Mouse (Mus musculus) MEL (cell line): ENCODE data around the gene Ltb4r2. TPM values are rescaled to one million over a fixed set of nuclear protein-coding genes. Genes with fewer than 3 reads are reported as not detected.

Experiments
- DNase-seq: peaks from one replicate; pipeline ENCODE4 v3.0.0; 2011; ENCODE audit warnings: low read depth, low spot score
- H3K27ac ChIP-seq: 2 replicates; pipeline ENCODE4 v1.5.1; 2012; ENCODE audit warnings: low read depth, mild to moderate bottlenecking, control low read depth, low read length, moderate library complexity; ENCODE audit not compliant: control insufficient read depth
- H3K27me3 ChIP-seq, 2 experiments: fragments of 150-350 bp in 1 of 2; sonication (generic) in 1 of 2; 2 replicates each; pipeline ENCODE4 v1.6.1; 2012; ENCODE audit warnings: low read length in 2 of 2, mild to moderate bottlenecking in 2 of 2, improper control_type of control experiment in 1 of 2, moderate library complexity in 1 of 2; ENCODE audit not compliant: insufficient read depth in 2 of 2, control insufficient read depth in 1 of 2
- H3K36me3 ChIP-seq, 2 experiments: 2 replicates each; pipeline ENCODE4 v1.6.1; 2012 to 2014; ENCODE audit warnings: low read length in 2 of 2, improper control_type of control experiment in 1 of 2, inconsistent platforms in 1 of 2, mild to moderate bottlenecking in 1 of 2; ENCODE audit not compliant: insufficient read depth in 2 of 2, control insufficient read depth in 1 of 2
- H3K4me1 ChIP-seq, 2 experiments: fragments of 150-350 bp in 1 of 2; sonication (generic) in 1 of 2; 2 replicates each; pipeline ENCODE4 v1.6.1; 2012; ENCODE audit warnings: low read length in 2 of 2, improper control_type of control experiment in 1 of 2, mild to moderate bottlenecking in 1 of 2; ENCODE audit not compliant: insufficient read depth in 2 of 2, control insufficient read depth in 1 of 2
- H3K4me3 ChIP-seq, 2 experiments: fragments of 150-350 bp in 1 of 2; sonication (generic) in 1 of 2; 2 replicates each; pipeline ENCODE4 v1.5.1; 2012; ENCODE audit warnings: low read depth in 2 of 2, low read length in 2 of 2, mild to moderate bottlenecking in 2 of 2, moderate library complexity in 2 of 2, control low read depth in 1 of 2, improper control_type of control experiment in 1 of 2; ENCODE audit not compliant: control insufficient read depth in 1 of 2, insufficient read depth in 1 of 2
- H3K79me2 ChIP-seq: 2 replicates; pipeline ENCODE4 v1.6.1; 2012; ENCODE audit warnings: mild to moderate bottlenecking, low read length, moderate library complexity; ENCODE audit not compliant: control insufficient read depth, poor library complexity, insufficient read depth
- H3K9ac ChIP-seq: 2 replicates; pipeline ENCODE4 v1.6.1; 2012; ENCODE audit warnings: low read depth, mild to moderate bottlenecking, control low read depth, low read length, moderate library complexity; ENCODE audit not compliant: control insufficient read depth, poor library complexity, severe bottlenecking
- H3K9me3 ChIP-seq: fragments of 150-350 bp; sonication (generic); replicated peaks from 2 replicates; pipeline ENCODE4 v1.6.1; 2012; ENCODE audit warnings: mild to moderate bottlenecking, low read length, improper control_type of control experiment, moderate library complexity; ENCODE audit not compliant: insufficient read depth
- ELF1 ChIP-seq: IDR thresholded peaks from 2 replicates; pipeline ENCODE4 v1.6.1; 2014; ENCODE audit warnings: low read depth, mild to moderate bottlenecking, inconsistent platforms, low read length, improper control_type of control experiment, moderate library complexity
- EP300 ChIP-seq, 2 experiments: IDR thresholded peaks; 2 replicates each; pipeline ENCODE4 v1.6.1; 2011; ENCODE audit warnings: improper control_type of control experiment in 2 of 2, low read length in 2 of 2, low read depth in 1 of 2, mild to moderate bottlenecking in 1 of 2
- HCFC1 ChIP-seq: IDR thresholded peaks from 2 replicates; pipeline ENCODE4 v1.6.1; 2012; ENCODE audit warnings: low read depth, mild to moderate bottlenecking, inconsistent platforms, low read length, improper control_type of control experiment, moderate library complexity
- JUND ChIP-seq: IDR thresholded peaks from 2 replicates; pipeline ENCODE4 v1.6.1; 2011; ENCODE audit warnings: low read depth, mild to moderate bottlenecking, improper control_type of control experiment, low read length
- MAFK ChIP-seq: IDR thresholded peaks from 2 replicates; pipeline ENCODE4 v1.6.1; 2011; ENCODE audit warnings: low read depth, mild to moderate bottlenecking, low read length, improper control_type of control experiment, borderline replicate concordance
- MXI1 ChIP-seq: IDR thresholded peaks from 2 replicates; pipeline ENCODE4 v1.6.1; 2011; ENCODE audit warnings: mild to moderate bottlenecking, low read depth, low read length, improper control_type of control experiment
- MYC ChIP-seq: IDR thresholded peaks from 2 replicates; pipeline ENCODE4 v1.6.1; 2011; ENCODE audit warnings: low read depth, mild to moderate bottlenecking, low read length, improper control_type of control experiment, moderate library complexity
- NELFE ChIP-seq: IDR thresholded peaks from 2 replicates; pipeline ENCODE4 v1.6.1; 2011; ENCODE audit warnings: low read depth, low read length, improper control_type of control experiment
- POLR2AphosphoS2 ChIP-seq: IDR thresholded peaks from 2 replicates; pipeline ENCODE4 v1.6.1; 2011; ENCODE audit warnings: low read length, improper control_type of control experiment
- SIN3A ChIP-seq: IDR thresholded peaks from 2 replicates; pipeline ENCODE4 v1.6.1; 2012; ENCODE audit warnings: low read length, improper control_type of control experiment, inconsistent platforms
- TAL1 ChIP-seq: IDR thresholded peaks from 2 replicates; pipeline ENCODE4 v1.6.1; 2012; ENCODE audit warnings: mild to moderate bottlenecking, inconsistent platforms, low read length, moderate library complexity, mixed read lengths
- TBP ChIP-seq: IDR thresholded peaks from 2 replicates; pipeline ENCODE4 v1.8.0; 2011; ENCODE audit warnings: low read depth, low read length, improper control_type of control experiment
- TCF12 ChIP-seq: IDR thresholded peaks from 2 replicates; pipeline ENCODE4 v1.6.1; 2014; ENCODE audit warnings: low read depth, mild to moderate bottlenecking, inconsistent platforms, low read length, improper control_type of control experiment, moderate library complexity
- UBTF ChIP-seq: IDR thresholded peaks from 2 replicates; pipeline ENCODE4 v1.6.1; 2012; ENCODE audit warnings: low read depth, mild to moderate bottlenecking, inconsistent platforms, low read length, improper control_type of control experiment, moderate library complexity, borderline replicate concordance; ENCODE audit not compliant: insufficient read depth
- USF1 ChIP-seq: IDR thresholded peaks from 2 replicates; pipeline ENCODE4 v1.6.1; 2014; ENCODE audit warnings: low read depth, mild to moderate bottlenecking, inconsistent platforms, low read length, improper control_type of control experiment, moderate library complexity
- polyA plus RNA-seq, 2 experiments: library from polyadenylated mRNA; stranded (reverse) in 1 of 2; unstranded in 1 of 2; fragments of >175 nt in 1 of 2; fragments of >200 nt in 1 of 2; gene quantifications; 2 replicates each; pipeline versions ENCODE4 v1.2.1 to v1.2.4; 2012; ENCODE audit warnings: low replicate concordance in 2 of 2, low read depth in 1 of 2; ENCODE audit not compliant: insufficient read length in 2 of 2, insufficient read depth in 1 of 2, missing spikeins in 1 of 2
- total RNA-seq: library from RNA; depleted of rRNA; stranded (reverse); fragments of 300-350 nt; gene quantifications from 2 replicates; pipeline ENCODE4 v1.2.3, GENCODE M21; 2012

Ltb4r2 gene
- total and polyA plus RNA-seq, 3 experiments = 0.19 to 0.52 TPM; not detected in 1

GRCm38 (mm10) chr14:55782361-55782960 lies 21.2 kb downstream of the Ltb4r2 start:
- no peak overlapping the region for H3K27ac ChIP-seq
- H3K36me3 ChIP-seq = peaks cover 0 to 1% of the 10 kb centered on the region in 2 experiments; a peak in 2 of 4 replicates
- TF ChIP-seq ELF1 (no peak), TCF12 (no peak), SIN3A (no peak)
- H3K4me1 ChIP-seq = peaks cover 2 to 6% of the 10 kb centered on the region in 2 experiments; a peak in 3 of 4 replicates
- H3K27me3 ChIP-seq = no peaks in the 10 kb centered on the region
- H3K79me2 ChIP-seq = no peaks in the 10 kb centered on the region
- DNase-seq = no peak
- H3K9ac ChIP-seq = no peak overlapping the region
- H3K4me3 ChIP-seq = no peak overlapping the region
- H3K9me3 ChIP-seq = no peaks in the 10 kb centered on the region

GRCm38 (mm10) chr14:55783171-55783957 lies 22.1 kb downstream of the Ltb4r2 start:
- no peak for DNase-seq
- TF ChIP-seq EP300 (IDR thresholded peaks at IDR 0.05; ENCODE audit: low read depth in 1 of 2, low read length in 2 of 2) (no peak), USF1 (no peak), HCFC1 (no peak), MAFK (no peak), TBP (no peak), TAL1 (no peak), UBTF (no peak), MYC (no peak), JUND (no peak), NELFE (no peak), MXI1 (no peak), POLR2AphosphoS2 (no peak)
- TF ChIP-seq, all 39 proteins: peak for 0
- Histone ChIP-seq H3K27me3 (no peaks in the 10 kb centered on the region), H3K4me3 (no peak overlapping the region), H3K36me3 (peaks cover 0 to 4% of the 10 kb centered on the region in 2 experiments; a peak in 1 of 4 replicates), H3K27ac (no peak overlapping the region), H3K9ac (no peak overlapping the region), H3K4me1 (peaks cover 0 to 13% of the 10 kb centered on the region in 2 experiments; a peak in 2 of 4 replicates), H3K79me2 (no peaks in the 10 kb centered on the region; the same call in 1 of the 2 replicates), H3K9me3 (no peaks in the 10 kb centered on the region)
